Mouse (Mus musculus) ES-Bruce4 (cell line): ENCODE results near the gene Psmd9.

Source experiments
- CTCF ChIP-seq: IDR thresholded peaks from one replicate; pipeline ENCODE4 v1.8.1; 2011; ENCODE audit warnings: low read depth, low read length
- EP300 ChIP-seq: IDR thresholded peaks from 2 replicates; pipeline ENCODE4 v1.6.1; 2011; ENCODE audit warnings: low read depth, low read length; ENCODE audit not compliant: insufficient read depth
- POLR2A ChIP-seq: IDR thresholded peaks from one replicate; pipeline ENCODE4 v1.8.1; 2011; ENCODE audit warnings: low read length; ENCODE audit not compliant: insufficient read depth

DNA sequence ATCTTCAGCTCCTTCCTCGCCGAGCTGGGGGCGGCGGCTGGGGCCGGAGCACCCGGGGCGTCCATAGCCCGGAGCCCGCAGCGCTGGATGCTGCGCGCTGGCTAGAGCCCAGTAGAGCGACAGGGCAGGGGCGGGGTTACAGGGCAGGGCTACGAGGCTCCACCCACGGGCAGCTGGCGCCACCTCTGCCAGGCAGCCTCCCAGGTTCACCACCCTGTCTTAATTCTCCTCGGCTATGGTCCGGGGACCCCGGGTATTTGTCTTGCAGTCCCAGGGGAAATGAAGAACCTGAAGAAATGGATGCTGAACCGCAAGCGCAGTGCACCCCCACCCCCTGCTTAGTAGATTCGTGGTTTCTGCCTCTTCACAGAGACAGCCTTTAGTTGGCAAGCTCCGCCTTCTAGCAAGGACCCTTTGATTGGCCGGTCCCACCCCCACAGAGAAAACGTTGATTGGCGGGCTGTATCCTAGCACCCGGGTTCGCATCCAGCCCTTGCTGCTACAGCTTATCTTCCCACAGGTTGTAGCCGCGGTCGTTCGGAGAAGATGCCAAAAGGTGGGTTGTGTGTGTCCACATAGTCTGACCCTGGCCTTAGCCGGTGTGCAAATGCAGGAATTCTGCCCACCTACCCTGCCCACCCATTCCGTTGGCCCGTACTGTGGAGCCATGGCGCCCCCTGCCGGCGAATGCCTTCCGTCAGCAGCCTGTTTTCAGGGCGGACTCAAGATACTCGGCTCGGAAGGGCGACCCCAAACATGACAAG, 36.7 kb upstream of the Psmd9 start, which contains the start of gene Rhof:
- TF ChIP-seq CTCF, result peak; percentile 98
- TF ChIP-seq EP300, result no peak
- TF ChIP-seq POLR2A, result no peak
